Mouse (Mus musculus) stomach, embryonic 16.5 days (tissue): Measurements from ENCODE around the gene Caln1. TPM values are rescaled to one million over a fixed set of nuclear protein-coding genes. Genes with fewer than 3 reads are reported as not detected.

Experiments used
- ATAC-seq: fragments of 200-750 bp; cut with Nextera tagmentation; 2 replicates; pipeline ENCODE4 v1.8.0; 2017; ENCODE audit warnings: moderate number of reproducible peaks, moderate TSS enrichment; ENCODE audit not compliant: insufficient read depth, low FRiP score
- H3K27ac ChIP-seq: fragments of 300-500 bp; sonication (generic); 2 replicates; pipeline ENCODE4 v1.5.1; 2014; ENCODE audit warnings: low read length
- H3K27me3 ChIP-seq: fragments of 300-500 bp; sonication (generic); 2 replicates; pipeline ENCODE4 v1.6.1; 2014; ENCODE audit warnings: low read length, control low read depth, mixed read lengths; ENCODE audit not compliant: control insufficient read depth, insufficient read depth
- H3K36me3 ChIP-seq: fragments of 300-500 bp; sonication (generic); 2 replicates; pipeline ENCODE4 v1.6.1; 2014; ENCODE audit warnings: low read length; ENCODE audit not compliant: control insufficient read depth, insufficient read depth
- H3K4me1 ChIP-seq: fragments of 300-500 bp; sonication (generic); 2 replicates; pipeline ENCODE4 v1.6.1; 2014; ENCODE audit warnings: low read length, control low read depth, mixed read lengths; ENCODE audit not compliant: control insufficient read depth, insufficient read depth
- H3K4me2 ChIP-seq: fragments of 300-500 bp; sonication (generic); 2 replicates; pipeline ENCODE4 v1.6.1; 2014; ENCODE audit warnings: low read depth, low read length, mixed read lengths
- H3K4me3 ChIP-seq: fragments of 300-500 bp; sonication (generic); replicated peaks from 2 replicates; pipeline ENCODE4 v1.5.1; 2014; ENCODE audit warnings: mild to moderate bottlenecking, low read length
- H3K9ac ChIP-seq: fragments of 300-500 bp; sonication (generic); 2 replicates; pipeline ENCODE4 v1.6.1; 2014; ENCODE audit warnings: low read length
- H3K9me3 ChIP-seq: fragments of 300-500 bp; sonication (generic); replicated peaks from 2 replicates; pipeline ENCODE4 v1.6.1; 2016; ENCODE audit warnings: low read length, control low read depth; ENCODE audit not compliant: control insufficient read depth
- WGBS: fragments of 180-500 bp; shearing (Covaris S2); extraction: QIAGEN DNeasy Blood & Tissue Kit; methylation state at CpG from one replicate; pipeline ENCODE4 v1.1.7; 2014; 5-methylcytosine and 5-hydroxymethylcytosine counted together
- polyA plus RNA-seq: library from polyadenylated mRNA; unstranded; fragments of >200 nt; fragmentation: Nextera tagmentation; extraction: Ambion mirVana; gene quantifications from 2 replicates; pipeline ENCODE4 v1.2.1, GENCODE M21; 2015

Gene Caln1
- polyA plus RNA-seq, 1 experiment from 2014 or later, result 0.23 TPM

- no peak overlapping the region for H3K27ac ChIP-seq
- no peak overlapping the region for H3K9ac ChIP-seq
- whole genome bisulfite sequencing, result 95% methylated on average over 7 of the region's 7 CpGs
- H3K4me2 ChIP-seq, result no peak overlapping the region
- H3K4me3 ChIP-seq, result no peak overlapping the region
- ATAC-seq, result no peak
- no peaks in the 10 kb centered on the region for H3K4me1 ChIP-seq
- H3K27me3 ChIP-seq, result no peaks in the 10 kb centered on the region
- H3K9me3 ChIP-seq, result no peaks in the 10 kb centered on the region
- peaks cover 7% of the 10 kb centered on the region; the same call in 1 of the 2 replicates for H3K36me3 ChIP-seq
These were observed 35.7 kb upstream of the Caln1 start for GRCm38 (mm10) chr5:130333566-130333965.

DNA sequence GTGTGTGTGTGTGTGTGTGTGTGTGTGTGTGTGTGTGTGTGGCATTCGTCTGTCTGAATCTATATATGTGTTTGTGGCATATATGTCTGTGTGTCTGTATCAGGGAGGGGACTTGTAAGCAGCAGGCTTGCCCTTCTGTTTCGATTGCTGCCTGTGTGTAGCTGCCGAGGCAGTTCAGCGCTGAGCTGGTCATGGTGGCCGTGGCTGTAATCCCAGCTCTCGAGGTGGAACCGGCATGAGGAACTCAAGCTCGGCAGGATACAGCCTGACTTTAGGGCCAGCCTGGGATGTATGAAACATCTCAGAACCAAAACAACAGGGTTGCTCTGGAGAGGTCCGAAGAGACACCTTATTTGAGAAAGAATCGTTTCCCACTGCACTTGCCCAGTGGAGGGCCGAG is 35.3 kb upstream of the Caln1 start:
- no peak overlapping the region for H3K27ac ChIP-seq
- H3K9ac ChIP-seq, result no peak overlapping the region
- ATAC-seq, result no peak
- no peaks in the 10 kb centered on the region for H3K9me3 ChIP-seq
- H3K4me2 ChIP-seq, result no peak overlapping the region
- H3K36me3 ChIP-seq, result peaks cover 7% of the 10 kb centered on the region; the same call in 1 of the 2 replicates
- no peaks in the 10 kb centered on the region for H3K4me1 ChIP-seq
- no peaks in the 10 kb centered on the region for H3K27me3 ChIP-seq
- no peak overlapping the region for H3K4me3 ChIP-seq
- WGBS, result 95% methylated on average over 11 of the region's 11 CpGs

GRCm38 (mm10) chr5:130335462-130335861 is 33.8 kb upstream of the Caln1 start:
- H3K4me2 ChIP-seq, result no peak overlapping the region
- H3K36me3 ChIP-seq, result peaks cover 13% of the 10 kb centered on the region; the same call in 1 of the 2 replicates
- 98% methylated on average over 4 of the region's 4 CpGs for WGBS
- no peak for ATAC-seq
- H3K9me3 ChIP-seq, result no peaks in the 10 kb centered on the region
- no peak overlapping the region for H3K9ac ChIP-seq
- H3K27ac ChIP-seq, result no peak overlapping the region
- no peaks in the 10 kb centered on the region for H3K4me1 ChIP-seq
- H3K4me3 ChIP-seq, result no peak overlapping the region
- no peaks in the 10 kb centered on the region for H3K27me3 ChIP-seq

DNA sequence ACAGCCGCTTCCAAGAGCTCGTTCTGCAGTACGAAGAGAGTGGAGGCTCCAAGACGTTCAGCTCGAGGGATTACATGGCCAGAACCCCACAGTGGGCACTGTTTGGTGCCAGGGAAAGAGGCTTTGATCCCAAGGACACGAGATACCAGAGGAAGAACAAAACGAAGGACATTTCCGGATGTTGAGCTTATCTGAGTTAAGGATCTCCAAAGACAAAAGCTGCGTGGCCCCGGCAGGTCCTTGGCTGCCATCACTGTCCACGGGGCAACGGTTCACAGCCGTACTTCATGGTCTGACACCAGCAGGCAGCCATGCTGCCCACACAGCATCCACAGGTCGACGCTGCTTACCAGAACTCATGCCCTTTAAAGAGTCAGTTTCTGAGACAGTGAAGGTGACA is 28.6 kb upstream of the Caln1 start:
- Histone ChIP-seq H3K9me3 (no peaks in the 10 kb centered on the region), H3K4me2 (no peak overlapping the region), H3K4me3 (no peak overlapping the region), H3K4me1 (no peaks in the 10 kb centered on the region), H3K36me3 (peaks cover 6% of the 10 kb centered on the region; the same call in 1 of the 2 replicates), H3K27me3 (no peaks in the 10 kb centered on the region), H3K27ac (no peak overlapping the region), H3K9ac (no peak overlapping the region)
- WGBS, result 93% methylated on average over 15 of the region's 15 CpGs
- no peak for ATAC-seq

GRCm38 (mm10) chr5:130344999-130345398 is 24.3 kb upstream of the Caln1 start:
- Histone ChIP-seq H3K27ac (no peak overlapping the region), H3K27me3 (no peaks in the 10 kb centered on the region), H3K9me3 (0 out of 2 replicates have a peak, but pooled peaks cover 3% of the 10 kb centered on the region), H3K4me1 (no peaks in the 10 kb centered on the region), H3K36me3 (no peaks in the 10 kb centered on the region), H3K4me2 (no peak overlapping the region), H3K9ac (no peak overlapping the region), H3K4me3 (no peak overlapping the region)
- WGBS, result 91% methylated on average over 7 of the region's 7 CpGs
- ATAC-seq, result no peak

DNA sequence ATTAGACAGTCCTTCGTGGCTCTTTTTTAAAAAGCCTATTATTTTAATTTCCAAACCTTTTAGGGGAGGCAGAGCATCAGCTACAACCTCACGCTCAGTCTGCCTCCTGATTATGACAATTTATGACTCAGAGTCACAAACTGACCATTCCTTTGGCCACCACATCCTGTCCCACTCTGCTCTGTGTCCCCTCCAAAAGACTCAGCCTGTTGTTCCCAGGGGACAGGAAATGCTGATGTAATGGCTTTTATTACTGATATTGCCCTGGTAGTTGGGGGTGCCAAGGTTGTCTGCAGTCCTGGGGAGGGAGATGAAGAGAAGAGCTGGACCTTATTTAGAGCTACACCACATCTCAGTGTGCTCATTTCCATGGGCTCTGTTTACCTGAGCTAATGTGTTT is 23.4 kb upstream of the Caln1 start:
- Histone ChIP-seq H3K27ac (no peak overlapping the region), H3K36me3 (no peaks in the 10 kb centered on the region)
- 92% methylated on average over 2 of the region's 2 CpGs for WGBS

GRCm38 (mm10) chr5:130355223-130355622 is 14.0 kb upstream of the Caln1 start:
- no peak overlapping the region for H3K4me3 ChIP-seq
- H3K4me2 ChIP-seq, result no peak overlapping the region
- no peak overlapping the region for H3K9ac ChIP-seq
- no peaks in the 10 kb centered on the region for H3K36me3 ChIP-seq
- H3K27ac ChIP-seq, result no peak overlapping the region
- H3K9me3 ChIP-seq, result no peaks in the 10 kb centered on the region
- no peaks in the 10 kb centered on the region for H3K27me3 ChIP-seq
- no peak for ATAC-seq
- no peaks in the 10 kb centered on the region for H3K4me1 ChIP-seq
- 54% methylated on average over 7 of the region's 7 CpGs for WGBS

More for the DNA sequence above, 23.4 kb upstream of the Caln1 start:
- no peak overlapping the region for H3K4me2 ChIP-seq
- no peaks in the 10 kb centered on the region for H3K27me3 ChIP-seq
- H3K4me1 ChIP-seq, result no peaks in the 10 kb centered on the region
- 0 out of 2 replicates have a peak, but pooled peaks cover 3% of the 10 kb centered on the region for H3K9me3 ChIP-seq
- no peak overlapping the region for H3K9ac ChIP-seq
- H3K4me3 ChIP-seq, result no peak overlapping the region
- no peak for ATAC-seq

- Histone ChIP-seq H3K9ac (no peak overlapping the region), H3K4me1 (no peaks in the 10 kb centered on the region), H3K27ac (no peak overlapping the region), H3K9me3 (no peaks in the 10 kb centered on the region), H3K27me3 (no peaks in the 10 kb centered on the region), H3K36me3 (no peaks in the 10 kb centered on the region), H3K4me3 (no peak overlapping the region), H3K4me2 (no peak overlapping the region)
- 72% methylated on average over 4 of the region's 4 CpGs for WGBS
- no peak for ATAC-seq
These were observed 6.1 kb upstream of the Caln1 start for GRCm38 (mm10) chr5:130363111-130363510.

DNA sequence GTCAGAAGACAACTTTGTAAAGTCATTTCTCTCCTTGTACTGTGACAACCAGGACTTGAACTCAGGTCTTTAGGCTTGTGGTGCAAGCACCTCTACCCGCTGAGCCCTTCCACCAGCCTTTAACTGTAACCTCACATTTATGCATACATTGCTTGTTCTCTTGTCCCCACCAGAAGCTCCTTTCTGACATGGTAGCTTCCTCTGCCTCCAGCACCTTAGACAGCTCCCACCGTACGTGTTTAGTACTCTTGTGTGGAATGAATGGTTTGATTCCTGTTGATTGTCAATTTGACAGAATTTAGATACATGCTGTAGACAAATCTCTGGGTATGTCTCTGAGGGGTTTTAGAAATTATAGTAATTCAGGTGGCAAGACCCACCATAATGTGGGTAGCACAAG is 5.5 kb upstream of the Caln1 start:
- H3K27ac ChIP-seq, result no peak overlapping the region
- H3K9ac ChIP-seq, result no peak overlapping the region
- 29% methylated on average over 3 of the region's 3 CpGs for WGBS
- H3K9me3 ChIP-seq, result no peaks in the 10 kb centered on the region
- no peaks in the 10 kb centered on the region for H3K36me3 ChIP-seq
- no peak overlapping the region for H3K4me2 ChIP-seq
- ATAC-seq, result no peak
- H3K4me1 ChIP-seq, result no peaks in the 10 kb centered on the region
- H3K27me3 ChIP-seq, result no peaks in the 10 kb centered on the region
- H3K4me3 ChIP-seq, result no peak overlapping the region

GRCm38 (mm10) chr5:130368236-130368635 is 1.0 kb upstream of the Caln1 start:
- Histone ChIP-seq H3K4me2 (no peak overlapping the region), H3K27ac (no peak overlapping the region), H3K9ac (no peak overlapping the region), H3K36me3 (no peaks in the 10 kb centered on the region), H3K4me3 (no peak overlapping the region), H3K27me3 (no peaks in the 10 kb centered on the region), H3K9me3 (no peaks in the 10 kb centered on the region), H3K4me1 (no peaks in the 10 kb centered on the region)
- WGBS, result 77% methylated on average over 6 of the region's 6 CpGs
- no peak for ATAC-seq
